Comparison of ENCODE assay signal across 26 mouse cellular contexts in genomic region chr8:125866125-125866524, GRCm38 (mm10). TPM values are rescaled to one million over a fixed set of nuclear protein-coding genes. Genes with fewer than 3 reads are reported as not detected.
DNase-seq lines count a peak whose midpoint lies in the region; ATAC-seq and TF ChIP-seq lines count a peak whose summit lies in the region.
"Had no signal": no experiment of that assay in that cellular context is flagged by ENCODE, and none has a peak within 500 bp of the region (broad histone marks: within the 10 kb centered on the region; RNA-seq: fewer than 3 reads in every experiment).

No protein-coding gene starts in this region.

- TF ChIP-seq CTCF in heart, adult 2 months (IDR thresholded peaks at IDR 0.05): peak; percentile 25; the same call in 1 of the 2 replicates
- TF ChIP-seq CTCF in lung, postnatal 0 days (IDR thresholded peaks at IDR 0.05): peak; percentile 46
- TF ChIP-seq CTCF in stomach, postnatal 0 days (IDR thresholded peaks at IDR 0.05; ENCODE audit: low read depth): peak; percentile 54

- H3K36me3 ChIP-seq in heart, adult 2 months (ENCODE audit: control insufficient read depth, insufficient read depth, low read length): no peaks in the 10 kb centered on the region
- H3K36me3 ChIP-seq in lung, postnatal 0 days (ENCODE audit: insufficient read depth, low read length): no peaks in the 10 kb centered on the region
- H3K36me3 ChIP-seq in stomach, postnatal 0 days (ENCODE audit: control insufficient read depth, insufficient read depth, low read length): no peaks in the 10 kb centered on the region
- H3K36me3 ChIP-seq: heart, embryonic 13.5 days; hindbrain, embryonic 12.5 days; limb, embryonic 12.5 days; liver, embryonic 12.5 days; midbrain, embryonic 10.5 days had no signal

- H3K9ac ChIP-seq in heart, adult 2 months (ENCODE audit: low read depth, low read length): no peak overlapping the region
- no peak overlapping the region for H3K9ac ChIP-seq in lung, postnatal 0 days (replicated peaks; ENCODE audit: low read depth)
- no peak overlapping the region for H3K9ac ChIP-seq in stomach, postnatal 0 days (ENCODE audit: low read length)
- H3K9ac ChIP-seq: heart, embryonic 13.5 days; hindbrain, embryonic 12.5 days; limb, embryonic 12.5 days; liver, embryonic 12.5 days had no signal

- ATAC-seq in lung, postnatal 0 days: no peak
- ATAC-seq in stomach, postnatal 0 days (ENCODE audit: low FRiP score, low TSS enrichment): no peak
- ATAC-seq: forebrain, embryonic 14.5 days; inflammation-experienced regulatory T-cells, adult 6 months; liver, embryonic 12.5 days had no signal

- H3K4me3 ChIP-seq in heart, adult 2 months: no peak overlapping the region
- H3K4me3 ChIP-seq in lung, postnatal 0 days (ENCODE audit: low read depth, low read length): no peak overlapping the region
- H3K4me3 ChIP-seq in stomach, postnatal 0 days (ENCODE audit: low read depth, low read length): no peak overlapping the region
- H3K4me3 ChIP-seq: heart, embryonic 13.5 days; hindbrain, embryonic 12.5 days; limb, embryonic 12.5 days; liver, embryonic 12.5 days; midbrain, embryonic 10.5 days had no signal

- no peak overlapping the region for H3K4me2 ChIP-seq in lung, postnatal 0 days (replicated peaks; ENCODE audit: low read depth, low read length)
- no peak overlapping the region for H3K4me2 ChIP-seq in stomach, postnatal 0 days (replicated peaks; ENCODE audit: low read depth)
- H3K4me2 ChIP-seq: heart, embryonic 13.5 days; hindbrain, embryonic 12.5 days; limb, embryonic 12.5 days; liver, embryonic 12.5 days had no signal

- H3K4me1 ChIP-seq in heart, adult 2 months (ENCODE audit: control insufficient read depth, insufficient read depth, low read length): no peaks in the 10 kb centered on the region; the same call in 1 of the 2 replicates
- H3K4me1 ChIP-seq in lung, postnatal 0 days (ENCODE audit: insufficient read depth, low read depth, low read length): no peaks in the 10 kb centered on the region
- H3K4me1 ChIP-seq in stomach, postnatal 0 days (replicated peaks; ENCODE audit: control insufficient read depth, insufficient read depth): no peaks in the 10 kb centered on the region

- no peak for TF ChIP-seq EP300 in heart, adult 2 months (IDR thresholded peaks at IDR 0.05; ENCODE audit: insufficient read depth, low read depth, low read length)
- no peak for TF ChIP-seq EP300 in lung, postnatal 0 days (IDR thresholded peaks at IDR 0.05)
- no peak for TF ChIP-seq EP300 in stomach, postnatal 0 days (optimal IDR thresholded peaks at IDR 0.05)

- no peak overlapping the region for H3K27ac ChIP-seq in heart, adult 2 months
- no peak overlapping the region for H3K27ac ChIP-seq in lung, postnatal 0 days (ENCODE audit: low read length)
- H3K27ac ChIP-seq in stomach, postnatal 0 days (replicated peaks): no peak overlapping the region
- H3K27ac ChIP-seq: heart, embryonic 13.5 days; hindbrain, embryonic 12.5 days; limb, embryonic 12.5 days; liver, embryonic 12.5 days; midbrain, embryonic 10.5 days had no signal

- DNase-seq in heart, adult 2 months: no peak
- no peak for DNase-seq in heart, postnatal 10 days
- no peak for DNase-seq in lung, postnatal 0 days (ENCODE audit: low spot score)
- DNase-seq in lung, postnatal 36 days: no peak
- peak; percentile 53 for DNase-seq in ES-CJ7 (ENCODE audit: low read depth, low spot score)
- no peak for DNase-seq in stomach, postnatal 0 days (ENCODE audit: low spot score)
- DNase-seq in right cerebral cortex, adult 18-20 months: no peak
- DNase-seq: cerebellum, adult 11-12 months; cerebellum, postnatal 36 days; gastrocnemius, postnatal 14 days; heart, adult 18-20 months; kidney, adult 8-10 months; kidney, postnatal 25 days; lung, adult 18-20 months; lung, postnatal 4 days; right cerebral cortex, postnatal 25 days; spleen, adult 18-20 months; thymus, postnatal 25 days had no signal

- H3K79me2 ChIP-seq in heart, adult 2 months (replicated peaks; ENCODE audit: control insufficient read depth, insufficient read depth, low read length): no peaks in the 10 kb centered on the region

- WGBS in heart, adult 2 months: 74% methylated on average over 12 of the region's 12 CpGs
- WGBS in lung, postnatal 0 days: 64% methylated on average over 12 of the region's 12 CpGs
- WGBS in stomach, postnatal 0 days: 68% methylated on average over 12 of the region's 12 CpGs

- TF ChIP-seq POLR2A in heart, adult 2 months (IDR thresholded peaks at IDR 0.05; ENCODE audit: insufficient read depth, low read depth, low read length): no peak

- no peaks in the 10 kb centered on the region for H3K9me3 ChIP-seq in lung, postnatal 0 days (ENCODE audit: low read length)
- no peaks in the 10 kb centered on the region for H3K9me3 ChIP-seq in stomach, postnatal 0 days (ENCODE audit: control insufficient read depth, low read length)
- H3K9me3 ChIP-seq: heart, embryonic 13.5 days; hindbrain, embryonic 12.5 days; limb, embryonic 12.5 days; liver, embryonic 12.5 days; midbrain, embryonic 10.5 days had no signal

- intact Hi-C loops in heart, adult 2 months (cut with DNase I): loop anchor here (5.0 kb wide), 1 partner anchor 684 kb away; no protein-coding TSS in a partner anchor
- intact Hi-C loops in heart, postnatal 10 days (cut with DNase I): loop anchor here (5.0 kb wide), 1 partner anchor 684 kb away; no protein-coding TSS in a partner anchor

- no peaks in the 10 kb centered on the region for H3K27me3 ChIP-seq in heart, adult 2 months (ENCODE audit: control insufficient read depth, insufficient read depth, low read length)
- H3K27me3 ChIP-seq in lung, postnatal 0 days (replicated peaks; ENCODE audit: insufficient read depth, low read length): no peaks in the 10 kb centered on the region
- H3K27me3 ChIP-seq in stomach, postnatal 0 days (ENCODE audit: control insufficient read depth, insufficient read depth, low read length): no peaks in the 10 kb centered on the region
- H3K27me3 ChIP-seq: hindbrain, embryonic 12.5 days; liver, embryonic 12.5 days had no signal

RNA-seq across cellular contexts. Expression of gene Pcnx2, which starts 32.0 kb away (rescaled TPM):
- under 1 TPM; 0.34 to 0.36 TPM for total RNA-seq in heart, adult 2 months (2021)
- polyA plus RNA-seq in heart, adult 2 months (2012; rRNA removed): 0.79 and 0.86 TPM in 2 replicates
- total RNA-seq in heart, postnatal 10 days (2021): under 1 TPM; 0.45 TPM
- 0.18 and 0.31 TPM in 2 replicates for polyA plus RNA-seq in lung, postnatal 0 days (2015; fragmentation: Nextera tagmentation; extraction: Ambion mirVana)
- polyA plus RNA-seq in stomach, postnatal 0 days (2015; fragmentation: Nextera tagmentation; extraction: Ambion mirVana): 0.17 and 0.22 TPM in 2 replicates

RNA-seq across cellular contexts. Expression of gene Map3k21, which starts 44.1 kb away (rescaled TPM):
- total RNA-seq in heart, adult 2 months (2021): 1 to 10 TPM in 1 of 2 experiments, under 1 TPM in 1; 0.66 to 1.1 TPM
- polyA plus RNA-seq in heart, adult 2 months (2012; rRNA removed): 0.50 and 0.51 TPM in 2 replicates
- total RNA-seq in heart, postnatal 10 days (2021): under 1 TPM; 0.26 to 0.27 TPM
- polyA plus RNA-seq in lung, postnatal 0 days (2015; fragmentation: Nextera tagmentation; extraction: Ambion mirVana): 0.74 and 0.76 TPM in 2 replicates
- polyA plus RNA-seq in stomach, postnatal 0 days (2015; fragmentation: Nextera tagmentation; extraction: Ambion mirVana): 1.1 and 1.2 TPM in 2 replicates
- polyA plus RNA-seq: inflammation-experienced regulatory T-cells, adult 6 months; midbrain, embryonic 10.5 days; neural tube, embryonic 11.5 days had no signal
